Mouse (Mus musculus) forebrain, embryonic 15.5 days (tissue): ENCODE data around the gene Ppt1. TPM values are rescaled to one million over a fixed set of nuclear protein-coding genes. Genes with fewer than 3 reads are reported as not detected.
"Not testable (repeated sequence)": the region's sequence is repeated elsewhere in the genome, so short reads cannot be mapped to it uniquely, and the experiment has no call there.

ENCODE experiments used
- ATAC-seq: fragments of 200-750 bp; cut with Nextera tagmentation; replicated peaks from 2 replicates; pipeline ENCODE4 v1.8.0; 2017; ENCODE audit warnings: mild to moderate bottlenecking, moderate TSS enrichment, moderate library complexity
- H3K27ac ChIP-seq: fragments of 300-500 bp; sonication (generic); replicated peaks from 2 replicates; pipeline ENCODE4 v1.5.1; 2015; ENCODE audit warnings: mild to moderate bottlenecking, inconsistent platforms
- H3K27me3 ChIP-seq: fragments of 300-500 bp; sonication (generic); 2 replicates; pipeline ENCODE4 v1.6.1; 2015; ENCODE audit warnings: inconsistent platforms
- H3K36me3 ChIP-seq: fragments of 300-500 bp; sonication (generic); 2 replicates; pipeline ENCODE4 v1.6.1; 2015; ENCODE audit warnings: mild to moderate bottlenecking, inconsistent platforms
- H3K4me1 ChIP-seq: fragments of 300-500 bp; sonication (generic); 2 replicates; pipeline ENCODE4 v1.6.1; 2015; ENCODE audit warnings: inconsistent platforms
- H3K4me2 ChIP-seq: fragments of 300-500 bp; sonication (generic); replicated peaks from 2 replicates; pipeline ENCODE4 v1.6.1; 2015; ENCODE audit warnings: mild to moderate bottlenecking, inconsistent platforms
- H3K4me3 ChIP-seq: fragments of 300-500 bp; sonication (generic); 2 replicates; pipeline ENCODE4 v1.5.1; 2015; ENCODE audit warnings: mild to moderate bottlenecking, inconsistent platforms
- H3K9ac ChIP-seq: fragments of 300-500 bp; sonication (generic); replicated peaks from 2 replicates; pipeline ENCODE4 v1.6.1; 2015; ENCODE audit warnings: mild to moderate bottlenecking, inconsistent platforms
- H3K9me3 ChIP-seq: fragments of 300-500 bp; sonication (generic); 2 replicates; pipeline ENCODE4 v1.6.1; 2016; ENCODE audit warnings: inconsistent platforms
- WGBS: fragments of 180-500 bp; shearing (Covaris S2); methylation state at CpG from one replicate; pipeline ENCODE4 v1.1.7; 2015; ENCODE audit warnings: mixed read lengths; 5-methylcytosine and 5-hydroxymethylcytosine counted together
- polyA plus RNA-seq: library from polyadenylated mRNA; unstranded; fragments of >200 nt; fragmentation: Nextera tagmentation; extraction: Ambion mirVana; gene quantifications from 2 replicates; pipeline ENCODE4 v1.2.1, GENCODE M21; 2015

Ppt1 gene
- 71.6 and 73.6 TPM in 2 replicates for polyA plus RNA-seq

- Histone ChIP-seq H3K4me1 (peaks cover 37% of the 10 kb centered on the region), H3K9me3 (no peaks in the 10 kb centered on the region), H3K27me3 (no peaks in the 10 kb centered on the region), H3K9ac (peak within 1 kb of the TSS; percentile 80), H3K4me3 (peak within 1 kb of the TSS; percentile 84), H3K4me2 (peak within 1 kb of the TSS; percentile 79), H3K27ac (peak within 1 kb of the TSS; percentile 88), H3K36me3 (no peaks in the 10 kb centered on the region)
- ATAC-seq: peak; percentile 92
- WGBS: 2% methylated on average over 31 of the region's 31 CpGs
These were observed at the start of gene Ppt1 for GRCm38 (mm10) chr4:122835530-122836402. Gene Ppt1, plus strand, starts transcription at chr4:122836242.

- Histone ChIP-seq H3K27me3 (no peaks in the 10 kb centered on the region), H3K36me3 (no peaks in the 10 kb centered on the region), H3K27ac (no peak overlapping the region), H3K4me2 (no peak overlapping the region), H3K4me1 (no peaks in the 10 kb centered on the region), H3K4me3 (no peak overlapping the region), H3K9ac (no peak overlapping the region), H3K9me3 (no peaks in the 10 kb centered on the region)
- ATAC-seq: no peak
- WGBS: 73% methylated on average over 4 of the region's 4 CpGs
These were observed 46.5 kb upstream of the Ppt1 start for GRCm38 (mm10) chr4:122789335-122790089.

DNA sequence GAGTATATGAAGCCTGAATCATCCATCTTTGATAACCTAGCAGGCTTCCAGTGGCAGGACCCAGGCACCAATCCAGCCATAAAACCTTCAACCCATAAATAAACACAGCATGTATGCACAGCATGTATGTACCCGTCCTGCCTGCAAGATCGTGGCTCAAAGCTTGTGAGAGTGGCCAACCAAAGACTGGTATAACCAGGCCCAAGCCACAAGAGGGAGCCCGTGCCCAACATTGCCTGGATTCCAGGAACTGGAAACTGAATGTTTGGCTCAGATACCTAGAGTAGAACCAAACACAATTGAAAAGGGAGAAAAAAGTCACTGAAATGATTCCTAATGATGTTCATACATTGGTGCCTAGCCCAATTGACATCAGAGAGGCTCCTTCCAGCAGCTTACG lies 27.9 kb upstream of the Ppt1 start:
- 21% methylated on average over 4 of the region's 4 CpGs for WGBS
- ATAC-seq: 0 out of 2 replicates have a peak, but pooled peaks have one; percentile 38
- no peak overlapping the region for H3K27ac ChIP-seq
- H3K4me2 ChIP-seq: no peak overlapping the region
- no peaks in the 10 kb centered on the region for H3K36me3 ChIP-seq
- no peaks in the 10 kb centered on the region for H3K4me1 ChIP-seq
- 0 out of 2 replicates have a peak, but pooled peaks cover 3% of the 10 kb centered on the region for H3K27me3 ChIP-seq
- no peak overlapping the region for H3K4me3 ChIP-seq
- no peaks in the 10 kb centered on the region for H3K9me3 ChIP-seq
- no peak overlapping the region for H3K9ac ChIP-seq

DNA sequence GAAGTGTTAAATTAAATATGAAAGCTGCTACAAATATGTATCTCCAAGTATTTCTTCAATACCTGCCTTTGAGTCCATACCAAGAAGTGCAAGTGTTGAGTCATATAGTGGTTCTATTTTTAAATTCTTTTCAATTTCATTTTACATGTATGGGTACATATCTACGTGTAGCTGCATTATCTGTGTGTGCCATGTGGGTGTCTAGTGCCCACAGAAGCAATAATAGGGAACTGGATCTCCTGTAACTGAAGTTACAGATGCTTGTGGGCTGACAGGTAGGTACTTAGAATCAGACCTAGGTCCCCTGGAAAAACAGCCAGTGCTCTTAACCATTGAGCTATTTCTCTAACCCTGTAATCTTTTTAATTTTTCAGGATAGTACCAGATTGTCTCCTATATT lies 24.9 kb upstream of the Ppt1 start:
- Histone ChIP-seq H3K27ac (no peak overlapping the region), H3K36me3 (no peaks in the 10 kb centered on the region), H3K4me1 (no peaks in the 10 kb centered on the region), H3K9me3 (no peaks in the 10 kb centered on the region), H3K4me3 (no peak overlapping the region), H3K27me3 (0 out of 2 replicates have a peak, but pooled peaks cover 3% of the 10 kb centered on the region), H3K9ac (no peak overlapping the region), H3K4me2 (no peak overlapping the region)
- ATAC-seq: no peak
- 59% methylated on average over 1 of the region's 1 CpGs for WGBS

GRCm38 (mm10) chr4:122811824-122812223 lies 24.2 kb upstream of the Ppt1 start:
- Histone ChIP-seq H3K27me3 (0 out of 2 replicates have a peak, but pooled peaks cover 3% of the 10 kb centered on the region), H3K27ac (no peak overlapping the region), H3K9me3 (no peaks in the 10 kb centered on the region), H3K4me3 (no peak overlapping the region), H3K36me3 (no peaks in the 10 kb centered on the region), H3K9ac (no peak overlapping the region), H3K4me2 (no peak overlapping the region), H3K4me1 (no peaks in the 10 kb centered on the region)
- 80% methylated on average over 2 of the region's 2 CpGs for WGBS
- no peak for ATAC-seq

DNA sequence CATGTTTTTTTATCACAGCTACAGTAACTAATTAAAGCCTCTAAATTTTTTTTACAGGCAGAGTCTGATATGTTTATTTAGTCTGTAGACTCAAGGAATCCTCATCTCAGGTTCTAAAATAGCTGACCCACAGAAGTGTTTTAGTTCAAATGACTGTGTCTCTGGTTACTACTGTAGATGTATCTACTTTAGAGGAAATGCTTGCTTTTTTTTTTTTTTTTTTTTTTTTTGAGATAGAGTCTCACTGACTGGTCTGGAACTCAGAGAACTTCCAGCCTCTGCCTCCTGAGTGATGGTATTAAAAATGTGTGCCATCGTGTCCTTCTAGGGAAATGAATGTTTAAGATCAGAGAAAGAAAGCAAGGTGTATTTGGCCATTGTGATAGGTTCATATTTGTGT lies 19.8 kb upstream of the Ppt1 start:
- Histone ChIP-seq H3K9ac (no peak overlapping the region), H3K27ac (no peak overlapping the region), H3K4me3 (no peak overlapping the region), H3K4me2 (no peak overlapping the region), H3K27me3 (no peaks in the 10 kb centered on the region), H3K9me3 (no peaks in the 10 kb centered on the region), H3K36me3 (no peaks in the 10 kb centered on the region), H3K4me1 (no peaks in the 10 kb centered on the region)
- 95% methylated on average over 1 of the region's 1 CpGs for WGBS
- no peak for ATAC-seq

- not testable (repeated sequence) for H3K9ac ChIP-seq, H3K36me3 ChIP-seq, H3K27me3 ChIP-seq, H3K4me2 ChIP-seq, H3K9me3 ChIP-seq, H3K27ac ChIP-seq, ATAC-seq, H3K4me3 ChIP-seq, H3K4me1 ChIP-seq
- WGBS: 39% methylated on average over 10 of the region's 10 CpGs
These were observed 15.1 kb upstream of the Ppt1 start for GRCm38 (mm10) chr4:122820941-122821340.

- Histone ChIP-seq H3K4me1 (0 out of 2 replicates have a peak, but pooled peaks cover 5% of the 10 kb centered on the region), H3K27ac (no peak overlapping the region), H3K9ac (no peak overlapping the region), H3K9me3 (no peaks in the 10 kb centered on the region), H3K4me3 (no peak overlapping the region), H3K36me3 (no peaks in the 10 kb centered on the region), H3K4me2 (no peak overlapping the region), H3K27me3 (no peaks in the 10 kb centered on the region)
- no peak for ATAC-seq
These were observed 8.4 kb upstream of the Ppt1 start for GRCm38 (mm10) chr4:122827651-122828050.

DNA sequence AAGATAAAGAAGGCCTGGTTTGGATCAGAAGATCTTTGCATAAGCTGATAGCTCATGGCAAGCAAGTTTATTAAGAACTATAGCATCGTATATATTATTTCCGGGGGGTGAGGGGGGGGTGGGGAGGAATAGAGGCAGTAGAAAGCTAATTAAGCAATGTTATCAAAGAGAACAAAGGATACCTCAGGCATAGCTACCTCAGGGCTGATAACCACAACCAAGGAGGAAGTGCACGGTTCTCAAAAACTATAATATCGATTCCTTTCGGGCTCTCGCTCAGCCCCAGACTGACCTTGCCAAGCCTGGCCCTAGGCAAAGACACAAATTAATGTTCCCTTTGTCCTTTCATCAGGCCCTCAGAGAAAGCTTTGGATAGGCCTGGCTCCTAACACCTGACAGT lies 6.7 kb upstream of the Ppt1 start:
- 93% methylated on average over 6 of the region's 6 CpGs for WGBS
- ATAC-seq: no peak

DNA sequence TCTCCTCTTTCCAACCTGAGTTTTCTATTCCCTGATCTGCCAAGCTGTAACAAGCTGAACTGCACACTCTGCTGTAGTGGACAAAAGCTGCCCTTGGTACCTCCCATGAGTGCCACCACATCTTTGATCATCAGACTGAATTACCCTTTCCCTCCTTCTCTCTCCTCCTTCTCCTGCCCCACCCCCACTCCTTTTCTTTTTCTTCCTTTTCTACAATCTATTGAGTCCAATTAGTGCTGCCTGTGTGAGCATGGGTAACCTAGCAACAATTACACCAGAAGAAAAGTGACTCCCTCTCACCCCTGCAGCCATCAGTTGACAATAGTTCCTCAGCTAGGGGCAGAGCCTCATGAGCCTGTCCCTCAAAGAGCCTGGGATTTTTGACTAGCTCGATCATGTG lies 4.2 kb upstream of the Ppt1 start:
- Histone ChIP-seq H3K36me3 (no peaks in the 10 kb centered on the region), H3K9me3 (no peaks in the 10 kb centered on the region), H3K4me2 (no peak overlapping the region), H3K27ac (no peak overlapping the region), H3K9ac (no peak overlapping the region), H3K27me3 (no peaks in the 10 kb centered on the region), H3K4me1 (peaks cover 21% of the 10 kb centered on the region), H3K4me3 (no peak overlapping the region)
- 6% methylated on average over 1 of the region's 1 CpGs for WGBS
- no peak; the same call in 1 of the 2 replicates for ATAC-seq

More for the DNA sequence above, 6.7 kb upstream of the Ppt1 start:
- Histone ChIP-seq H3K4me1 (0 out of 2 replicates have a peak, but pooled peaks cover 5% of the 10 kb centered on the region), H3K27ac (no peak overlapping the region), H3K9ac (no peak overlapping the region), H3K27me3 (no peaks in the 10 kb centered on the region), H3K4me3 (no peak overlapping the region), H3K9me3 (no peaks in the 10 kb centered on the region), H3K36me3 (no peaks in the 10 kb centered on the region), H3K4me2 (no peak overlapping the region)

DNA sequence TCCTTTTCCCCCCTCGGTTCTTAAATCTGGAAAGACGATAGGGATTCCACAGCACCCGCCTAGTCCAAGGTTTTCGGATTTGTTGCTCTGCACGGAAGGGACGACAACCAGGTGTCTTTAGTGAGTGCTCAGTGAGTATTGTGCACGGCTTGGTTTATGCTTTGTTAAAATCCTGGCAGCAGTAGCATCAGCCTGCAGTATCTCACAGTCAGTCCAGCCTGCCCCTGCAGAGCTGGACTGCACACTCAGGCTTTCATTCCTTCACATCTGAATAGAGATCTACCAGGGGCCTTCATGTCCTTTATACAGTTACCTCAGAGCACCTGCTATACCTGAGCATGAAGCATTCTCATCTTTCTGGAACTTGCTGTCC lies 347 bp downstream of the Ppt1 start:
- Histone ChIP-seq H3K27me3 (no peaks in the 10 kb centered on the region), H3K36me3 (no peaks in the 10 kb centered on the region; the same call in 1 of the 2 replicates), H3K4me2 (peak overlapping the region; percentile 79), H3K9ac (peak overlapping the region; percentile 80), H3K4me1 (peaks cover 37% of the 10 kb centered on the region), H3K9me3 (no peaks in the 10 kb centered on the region), H3K27ac (peak overlapping the region; percentile 88), H3K4me3 (peak overlapping the region; percentile 84)
- ATAC-seq: no peak; the same call in 1 of the 2 replicates
- WGBS: 0% methylated on average over 7 of the region's 7 CpGs

DNA sequence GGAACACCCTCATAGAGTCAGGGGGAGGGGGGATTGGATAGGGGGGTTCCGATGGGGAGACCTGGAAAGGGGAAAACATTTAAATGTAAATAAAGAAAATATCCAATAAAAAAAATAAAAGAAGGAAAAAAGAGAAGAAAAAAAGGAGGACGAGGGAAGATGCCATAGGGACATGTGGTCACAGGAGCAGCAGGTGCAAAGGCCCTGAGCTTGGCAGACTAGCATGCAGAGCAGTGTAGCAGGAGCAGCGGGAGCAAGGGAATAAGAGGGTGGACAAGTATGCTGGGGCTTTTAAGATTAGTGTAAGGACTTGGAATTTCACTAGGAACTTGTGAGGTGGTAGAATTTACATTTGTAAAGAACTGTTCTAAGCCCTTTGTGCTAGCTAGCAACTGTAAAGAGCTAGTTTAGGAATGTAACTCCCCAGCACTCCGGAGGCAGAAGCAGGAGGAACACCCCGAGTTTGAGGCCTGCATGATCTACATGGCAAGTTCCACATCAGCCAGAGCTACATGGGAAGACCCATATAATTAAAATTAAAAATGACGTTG lies 1.2 kb downstream of the Ppt1 start:
- H3K27ac ChIP-seq: no peak overlapping the region
- 58% methylated on average over 6 of the region's 6 CpGs for WGBS
- H3K9me3 ChIP-seq: no peaks in the 10 kb centered on the region
- ATAC-seq: no peak
- no peak overlapping the region for H3K9ac ChIP-seq
- H3K4me2 ChIP-seq: peak overlapping the region; percentile 79
- no peaks in the 10 kb centered on the region for H3K27me3 ChIP-seq
- peaks cover 32% of the 10 kb centered on the region for H3K4me1 ChIP-seq
- H3K36me3 ChIP-seq: peaks cover 7% of the 10 kb centered on the region; the same call in 1 of the 2 replicates
- H3K4me3 ChIP-seq: 0 out of 2 replicates have a peak overlapping the region, but pooled peaks have one; percentile 84
